ENCODE assay signal across 9 mouse cellular contexts in the genomic region with DNA sequence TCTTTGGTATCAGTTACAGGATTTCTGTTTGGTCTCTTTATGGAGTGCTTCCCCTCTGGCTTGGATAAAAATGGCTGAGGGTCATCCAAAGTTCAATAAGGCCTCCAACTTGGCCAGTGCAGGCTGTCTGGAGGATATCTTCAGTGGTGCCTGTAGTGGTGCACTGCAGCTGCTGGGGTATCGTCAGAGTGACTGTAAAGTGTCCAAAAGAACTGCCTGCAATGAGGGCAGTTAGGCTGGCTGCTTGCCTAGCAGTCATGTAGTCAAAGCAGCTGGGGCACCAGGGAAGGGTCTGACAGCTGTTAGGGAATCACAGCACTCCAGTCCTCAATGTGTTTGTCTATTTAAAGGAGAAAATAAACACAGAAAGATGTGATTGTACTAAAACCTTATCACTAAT. TPM values are rescaled to one million over a fixed set of nuclear protein-coding genes. Genes with fewer than 3 reads are reported as not detected.
DNase-seq lines count a peak whose midpoint lies in the region; ATAC-seq lines count a peak whose summit lies in the region.
"Had no signal": no experiment of that assay in that cellular context is flagged by ENCODE, and none has a peak within 500 bp of the region (broad histone marks: within the 10 kb centered on the region; RNA-seq: fewer than 3 reads in every experiment).

No protein-coding gene starts in this region.

- H3K4me2 ChIP-seq in kidney, embryonic 14.5 days (replicated peaks; ENCODE audit: low read depth, low read length): no peak overlapping the region
- H3K4me2 ChIP-seq in embryonic facial prominence, embryonic 12.5 days (replicated peaks): no peak overlapping the region

- no peak for DNase-seq in kidney, adult 11 months
- no peak for DNase-seq in heart, embryonic 10.5 days (ENCODE audit: low spot score)
- DNase-seq in lung, postnatal 10 days: peak; percentile 83
- DNase-seq in right cerebral cortex, postnatal 36 days (ENCODE audit: low spot score in 2 of 2): no peak
- no peak for DNase-seq in urinary bladder, postnatal 36 days (ENCODE audit: low spot score in 2 of 2)
- DNase-seq: right cerebral cortex, postnatal 4 days; thymus, postnatal 25 days had no signal

- 39% methylated on average over 1 of the region's 1 CpGs for WGBS in kidney, embryonic 14.5 days
- 42% methylated on average over 1 of the region's 1 CpGs for WGBS in embryonic facial prominence, embryonic 12.5 days
- WGBS in heart, embryonic 10.5 days: 20% methylated on average over 1 of the region's 1 CpGs

- H3K27me3 ChIP-seq in kidney, embryonic 14.5 days (ENCODE audit: control insufficient read depth, insufficient read depth, low read length): no peaks in the 10 kb centered on the region
- H3K27me3 ChIP-seq in embryonic facial prominence, embryonic 12.5 days: no peaks in the 10 kb centered on the region
- H3K27me3 ChIP-seq in heart, embryonic 10.5 days (ENCODE audit: insufficient read depth, poor library complexity, severe bottlenecking): no peaks in the 10 kb centered on the region

- H3K9me3 ChIP-seq in kidney, embryonic 14.5 days (ENCODE audit: control insufficient read depth, low read length): peaks cover 7% of the 10 kb centered on the region
- peaks cover 8% of the 10 kb centered on the region; the same call in 1 of the 2 replicates for H3K9me3 ChIP-seq in embryonic facial prominence, embryonic 12.5 days
- 0 out of 2 replicates have a peak, but pooled peaks cover 6% of the 10 kb centered on the region for H3K9me3 ChIP-seq in heart, embryonic 10.5 days

- H3K36me3 ChIP-seq in kidney, embryonic 14.5 days (ENCODE audit: control insufficient read depth, insufficient read depth, low read length): no peaks in the 10 kb centered on the region
- H3K36me3 ChIP-seq in embryonic facial prominence, embryonic 12.5 days: no peaks in the 10 kb centered on the region
- H3K36me3 ChIP-seq in heart, embryonic 10.5 days: no peaks in the 10 kb centered on the region

- H3K9ac ChIP-seq in kidney, embryonic 14.5 days (ENCODE audit: low read depth, low read length): no peak overlapping the region
- H3K9ac ChIP-seq in embryonic facial prominence, embryonic 12.5 days: no peak overlapping the region

- ATAC-seq in kidney, embryonic 14.5 days (ENCODE audit: low FRiP score, low TSS enrichment): peak; percentile 52; the same call in 1 of the 2 replicates
- ATAC-seq in embryonic facial prominence, embryonic 12.5 days (ENCODE audit: insufficient number of reproducible peaks, insufficient read depth, low FRiP score, low TSS enrichment): peak; percentile 52; the same call in 1 of the 2 replicates

- H3K4me1 ChIP-seq in kidney, embryonic 14.5 days (ENCODE audit: control insufficient read depth, insufficient read depth, low read length): peaks cover 4% of the 10 kb centered on the region; the same call in 1 of the 2 replicates
- peaks cover 6% of the 10 kb centered on the region; the same call in 1 of the 2 replicates for H3K4me1 ChIP-seq in embryonic facial prominence, embryonic 12.5 days
- peaks cover 21% of the 10 kb centered on the region for H3K4me1 ChIP-seq in heart, embryonic 10.5 days

- H3K27ac ChIP-seq in kidney, embryonic 14.5 days (ENCODE audit: low read depth, low read length): no peak overlapping the region
- H3K27ac ChIP-seq in embryonic facial prominence, embryonic 12.5 days: no peak overlapping the region
- H3K27ac ChIP-seq in heart, embryonic 10.5 days: peak overlapping the region; percentile 69; the same call in 1 of the 2 replicates

- no peak overlapping the region for H3K4me3 ChIP-seq in kidney, embryonic 14.5 days (ENCODE audit: low read length)
- H3K4me3 ChIP-seq in embryonic facial prominence, embryonic 12.5 days: no peak overlapping the region
- H3K4me3 ChIP-seq in heart, embryonic 10.5 days: no peak overlapping the region

RNA-seq across cellular contexts. Expression of a gene that starts 36.9 kb away (rescaled TPM):
- polyA plus RNA-seq in kidney, embryonic 14.5 days (2014; fragmentation: Nextera tagmentation; extraction: Ambion mirVana): 45.1 and 78.4 TPM in 2 replicates
- polyA plus RNA-seq in embryonic facial prominence, embryonic 12.5 days (2016; fragmentation: Nextera tagmentation; extraction: Ambion mirVana): 45.2 and 50.8 TPM in 2 replicates
- polyA plus RNA-seq in heart, embryonic 10.5 days (2016; fragmentation: Nextera tagmentation; extraction: Ambion mirVana): 49.6 and 61.8 TPM in 2 replicates
